8 mouse cellular contexts compared by ENCODE assay signal in the genomic region with DNA sequence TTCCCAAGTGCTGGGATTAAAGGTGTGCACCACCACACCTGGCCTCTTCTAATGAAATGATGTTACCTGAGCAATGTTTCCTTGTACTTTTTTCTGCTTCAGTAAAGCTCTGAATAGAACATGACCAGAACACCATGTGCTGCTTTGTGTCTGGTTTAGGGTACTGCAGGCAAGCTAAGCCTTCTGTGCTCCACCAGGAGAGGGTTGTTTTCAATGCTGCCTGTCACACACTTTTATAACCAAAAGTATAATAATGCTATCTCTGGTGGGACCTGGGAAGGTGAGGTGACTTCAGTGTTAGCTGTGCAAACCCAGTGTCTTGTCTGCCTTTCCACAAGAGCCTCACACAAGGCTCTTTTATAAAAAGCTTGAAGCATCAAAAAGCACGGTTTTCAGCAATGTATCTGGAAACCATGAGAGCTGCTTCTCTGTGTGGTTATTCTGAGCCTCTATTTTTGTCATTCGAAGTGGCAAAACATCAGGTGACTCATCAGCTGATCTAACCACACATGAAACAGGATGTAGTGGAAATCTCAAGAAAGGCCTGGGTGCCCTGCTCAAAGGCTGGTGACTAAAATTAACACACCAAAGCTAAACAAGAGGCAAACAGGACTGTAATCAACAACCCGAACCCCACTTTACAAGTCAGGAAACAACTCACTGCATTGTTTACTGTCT. TPM values are rescaled to one million over a fixed set of nuclear protein-coding genes. Genes with fewer than 3 reads are reported as not detected.
DNase-seq lines count a peak whose midpoint lies in the region.

No protein-coding gene starts in this region.

- peak; percentile 67 to 80 for DNase-seq in frontal cortex, adult 2 months (ENCODE audit: extremely low spot score in 1 of 2, low spot score in 1 of 2)
- no peak for DNase-seq in frontal cortex, postnatal 10 days (ENCODE audit: low spot score in 2 of 2)
- peak; percentile 47 for DNase-seq in right cerebral cortex, postnatal 25 days
- DNase-seq in right cerebral cortex, postnatal 10 days (ENCODE audit: low spot score in 2 of 2): no peak
- peak; percentile 53 to 61 for DNase-seq in left cerebral cortex, postnatal 36 days (ENCODE audit: low spot score in 2 of 2)
- peak; percentile 84 for DNase-seq in thymus, postnatal 0 days (ENCODE audit: low spot score)
- no peak for DNase-seq in urinary bladder, adult 18-20 months (ENCODE audit: low spot score in 2 of 2)
- no peak for DNase-seq in cerebellum, postnatal 25 days

- intact Hi-C loops in left cerebral cortex, postnatal 36 days (cut with DNase I): no loop called here

RNA-seq across cellular contexts. Expression of gene Otulin, which starts 33.9 kb away (rescaled TPM):
- polyA plus RNA-seq in frontal cortex, adult 2 months (2012; rRNA removed): 23.6 and 25.4 TPM in 2 replicates
- 10 to 100 TPM; 20.5 to 25.8 TPM for total RNA-seq in left cerebral cortex, postnatal 36 days (2021)
- 50.3 and 53.0 TPM in 2 replicates for polyA plus RNA-seq in thymus, postnatal 0 days (2015; fragmentation: Nextera tagmentation; extraction: Ambion mirVana)

Comparison
In these comparisons a context has a peak if more than half of its experiments do, and no peak if none do; other contexts are left out.
1. DNase-seq: peak in frontal cortex, adult 2 months (2 of 2), right cerebral cortex, postnatal 25 days (single experiment), left cerebral cortex, postnatal 36 days (2 of 2) and thymus, postnatal 0 days (single experiment); none in frontal cortex, postnatal 10 days (0 of 2), right cerebral cortex, postnatal 10 days (0 of 2), urinary bladder, adult 18-20 months (0 of 2) and cerebellum, postnatal 25 days (0 of 2).